Mouse (Mus musculus) limb, embryonic 10.5 days (tissue): ENCODE results near the gene Gpr107. TPM values are rescaled to one million over a fixed set of nuclear protein-coding genes. Genes with fewer than 3 reads are reported as not detected.
"Not testable (repeated sequence)": the region's sequence is repeated elsewhere in the genome, so short reads cannot be mapped to it uniquely, and the experiment has no call there.

ENCODE experiments used
- DNase-seq: peaks from one replicate; pipeline ENCODE4 v3.0.0-alpha.2; 2017; ENCODE audit warnings: low spot score
- H3K27ac ChIP-seq: fragments of 300-500 bp; sonication (generic); 2 replicates; pipeline ENCODE4 v1.5.1; 2016; ENCODE audit warnings: mild to moderate bottlenecking
- H3K27me3 ChIP-seq: fragments of 300-500 bp; sonication (generic); 2 replicates; pipeline ENCODE4 v1.6.1; 2016; ENCODE audit warnings: low read depth, mild to moderate bottlenecking; ENCODE audit not compliant: poor library complexity, severe bottlenecking
- H3K36me3 ChIP-seq: fragments of 300-500 bp; sonication (generic); 2 replicates; pipeline ENCODE4 v1.6.1; 2016; ENCODE audit warnings: mild to moderate bottlenecking, moderate library complexity
- H3K4me1 ChIP-seq: fragments of 300-500 bp; sonication (generic); 2 replicates; pipeline ENCODE4 v1.6.1; 2016
- H3K4me3 ChIP-seq: fragments of 300-500 bp; sonication (generic); 2 replicates; pipeline ENCODE4 v1.5.1; 2016; ENCODE audit warnings: mild to moderate bottlenecking, moderate library complexity
- H3K9me3 ChIP-seq: fragments of 300-500 bp; sonication (generic); replicated peaks from 2 replicates; pipeline ENCODE4 v1.6.1; 2016; ENCODE audit warnings: mild to moderate bottlenecking
- WGBS: fragments of 180-500 bp; shearing (Covaris S2); methylation state at CpG from one replicate; pipeline ENCODE4 v1.1.7; 2016; 5-methylcytosine and 5-hydroxymethylcytosine counted together
- polyA plus RNA-seq: library from polyadenylated mRNA; unstranded; fragments of >200 nt; fragmentation: Nextera tagmentation; extraction: Ambion mirVana; gene quantifications from 2 replicates; pipeline ENCODE4 v1.2.1, GENCODE M21; 2016

Gpr107 gene
- polyA plus RNA-seq, 1 experiment from 2014 or later: 38.0 TPM

DNA sequence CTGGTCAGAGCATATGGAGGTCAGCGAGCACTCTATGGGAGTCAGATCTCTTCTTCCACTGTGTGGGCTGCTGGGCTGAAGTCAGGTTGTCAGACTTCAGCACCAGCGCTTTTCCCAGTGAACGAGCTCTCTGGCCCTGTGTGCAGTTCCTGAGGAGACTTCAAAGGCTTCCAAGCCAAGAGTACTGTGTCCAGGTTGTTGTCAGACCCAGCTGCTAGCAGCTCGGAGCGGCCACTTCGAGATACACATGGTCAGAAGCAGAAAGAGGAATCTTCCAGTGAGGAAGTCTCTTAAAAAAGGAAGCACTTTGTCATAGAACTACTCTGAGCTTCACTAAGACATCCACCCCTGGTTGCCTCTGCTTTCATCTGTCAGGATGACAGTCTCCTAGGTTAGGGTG, 18.0 kb downstream of the Gpr107 start:
- 92% methylated on average over 6 of the region's 6 CpGs for WGBS
- Histone ChIP-seq H3K4me3 (no peak overlapping the region), H3K9me3 (no peaks in the 10 kb centered on the region), H3K27ac (no peak overlapping the region), H3K36me3 (peaks cover 88% of the 10 kb centered on the region), H3K4me1 (peaks cover 5% of the 10 kb centered on the region), H3K27me3 (no peaks in the 10 kb centered on the region)
- no peak for DNase-seq

GRCm38 (mm10) chr2:31172001-31172400, 19.9 kb downstream of the Gpr107 start:
- H3K4me3 ChIP-seq: no peak overlapping the region
- WGBS: 87% methylated on average over 5 of the region's 5 CpGs
- H3K4me1 ChIP-seq: no peaks in the 10 kb centered on the region
- no peak overlapping the region for H3K27ac ChIP-seq
- H3K27me3 ChIP-seq: no peaks in the 10 kb centered on the region
- no peaks in the 10 kb centered on the region for H3K9me3 ChIP-seq
- DNase-seq: no peak
- H3K36me3 ChIP-seq: peaks cover 100% of the 10 kb centered on the region

- H3K27ac ChIP-seq: no peak overlapping the region
- H3K4me3 ChIP-seq: no peak overlapping the region
- no peaks in the 10 kb centered on the region for H3K27me3 ChIP-seq
- 92% methylated on average over 5 of the region's 5 CpGs for WGBS
- DNase-seq: no peak
- peaks cover 100% of the 10 kb centered on the region for H3K36me3 ChIP-seq
- no peaks in the 10 kb centered on the region for H3K9me3 ChIP-seq
- no peaks in the 10 kb centered on the region for H3K4me1 ChIP-seq
These were observed 20.4 kb downstream of the Gpr107 start for GRCm38 (mm10) chr2:31172536-31172935.

DNA sequence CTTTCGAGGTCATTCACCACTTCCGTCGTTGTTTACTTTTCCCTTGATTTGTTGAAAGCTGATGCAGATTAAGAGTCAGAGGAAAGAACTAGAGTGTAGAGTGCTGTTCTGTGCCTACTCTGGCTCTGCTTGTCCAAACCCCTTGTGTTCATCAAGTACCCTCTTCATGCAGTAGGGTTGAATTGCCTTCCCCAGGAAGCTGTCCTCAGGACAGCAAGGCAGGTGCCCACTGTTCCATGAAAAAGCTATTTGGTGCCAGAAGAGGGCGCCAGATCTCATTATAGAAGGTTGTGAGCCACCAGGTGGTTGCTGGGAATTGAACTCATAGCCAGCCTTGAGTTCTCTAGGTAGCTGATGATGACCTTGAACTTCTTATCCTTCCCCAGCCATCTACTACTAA, 21.2 kb downstream of the Gpr107 start:
- Histone ChIP-seq H3K4me1 (no peaks in the 10 kb centered on the region), H3K27ac (no peak overlapping the region), H3K4me3 (no peak overlapping the region), H3K9me3 (no peaks in the 10 kb centered on the region), H3K27me3 (no peaks in the 10 kb centered on the region), H3K36me3 (peaks cover 100% of the 10 kb centered on the region)
- no peak for DNase-seq
- WGBS: 84% methylated on average over 4 of the region's 4 CpGs

DNA sequence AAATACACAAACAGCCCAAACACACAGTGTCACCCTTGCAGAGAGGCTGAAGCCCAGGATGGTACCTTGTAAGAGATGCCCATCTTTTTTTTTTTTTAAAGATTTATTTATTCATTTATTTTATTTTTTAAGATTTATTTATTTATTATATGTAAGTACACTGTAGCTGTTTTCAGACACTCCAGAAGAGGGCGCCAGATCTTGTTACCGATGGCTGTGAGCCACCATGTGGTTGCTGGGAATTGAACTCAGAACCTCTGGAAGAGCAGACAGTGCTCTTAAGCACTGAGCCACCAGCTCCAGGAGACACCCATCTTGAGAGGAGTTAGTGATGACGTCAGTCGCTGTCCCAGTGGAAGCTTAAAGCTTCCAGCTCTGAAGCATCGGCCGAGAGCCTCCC, 26.5 kb downstream of the Gpr107 start:
- H3K4me3 ChIP-seq, DNase-seq, H3K9me3 ChIP-seq, H3K27me3 ChIP-seq, H3K4me1 ChIP-seq, H3K27ac ChIP-seq: not testable (repeated sequence)
- peaks cover 90% of the 10 kb centered on the region for H3K36me3 ChIP-seq
- WGBS: 86% methylated on average over 6 of the region's 6 CpGs

DNA sequence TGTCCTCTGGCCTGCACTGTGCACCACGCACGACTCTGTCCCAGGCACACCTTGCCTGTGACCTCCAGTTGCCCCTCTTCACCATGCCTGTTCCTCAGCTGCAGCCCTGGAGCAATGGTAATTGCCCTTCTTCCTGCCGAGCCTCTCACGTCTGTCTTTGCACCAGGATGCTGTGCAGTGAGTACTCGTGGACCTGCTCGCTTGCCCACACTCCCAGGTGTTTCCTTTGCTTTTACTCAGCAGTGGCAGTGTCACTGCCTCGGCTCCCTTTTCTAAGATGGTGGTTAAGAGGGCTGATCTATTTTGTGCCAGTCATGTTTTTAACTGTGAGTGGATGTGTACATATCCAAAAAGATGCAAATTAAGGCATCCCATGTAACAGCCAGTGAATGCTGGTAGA, 27.4 kb downstream of the Gpr107 start:
- 76% methylated on average over 7 of the region's 7 CpGs for WGBS
- DNase-seq: no peak

DNA sequence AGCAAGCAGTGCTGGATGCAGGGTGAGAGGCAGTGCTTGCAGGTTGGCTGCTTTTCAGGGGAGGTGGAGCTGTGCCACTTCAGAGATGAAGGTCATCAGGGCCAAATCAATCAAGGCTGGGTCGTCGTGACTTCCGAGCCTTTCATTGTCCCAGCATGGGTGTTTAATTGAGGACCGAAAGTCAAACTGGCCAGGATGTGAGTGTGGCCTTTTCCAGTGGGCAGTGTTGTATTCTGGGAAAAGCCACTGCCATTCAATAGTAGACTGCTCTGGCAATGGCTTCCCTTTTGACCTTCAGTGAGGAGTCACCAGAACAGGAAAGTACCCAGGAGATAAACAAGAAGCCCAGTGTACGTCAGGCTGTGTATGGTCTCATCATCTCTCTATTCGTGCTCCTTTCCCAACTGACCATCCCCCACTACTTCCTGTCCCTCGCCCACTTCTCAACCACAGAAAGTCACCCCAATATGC, 28.0 kb downstream of the Gpr107 start:
- H3K27ac ChIP-seq: no peak overlapping the region
- 68% methylated on average over 7 of the region's 7 CpGs for WGBS
- H3K27me3 ChIP-seq: no peaks in the 10 kb centered on the region
- no peaks in the 10 kb centered on the region for H3K9me3 ChIP-seq
- DNase-seq: no peak
- no peaks in the 10 kb centered on the region for H3K4me1 ChIP-seq
- H3K36me3 ChIP-seq: peaks cover 90% of the 10 kb centered on the region
- no peak overlapping the region for H3K4me3 ChIP-seq

More for the DNA sequence above, 27.4 kb downstream of the Gpr107 start:
- Histone ChIP-seq H3K27me3 (no peaks in the 10 kb centered on the region), H3K9me3 (no peaks in the 10 kb centered on the region), H3K4me1 (no peaks in the 10 kb centered on the region), H3K4me3 (no peak overlapping the region), H3K36me3 (peaks cover 90% of the 10 kb centered on the region), H3K27ac (no peak overlapping the region)

GRCm38 (mm10) chr2:31182786-31183330, 30.7 kb downstream of the Gpr107 start:
- Histone ChIP-seq H3K27ac (no peak overlapping the region), H3K9me3 (no peaks in the 10 kb centered on the region), H3K36me3 (peaks cover 88% of the 10 kb centered on the region), H3K4me3 (no peak overlapping the region), H3K27me3 (no peaks in the 10 kb centered on the region), H3K4me1 (no peaks in the 10 kb centered on the region)
- DNase-seq: no peak
- 93% methylated on average over 6 of the region's 6 CpGs for WGBS

DNA sequence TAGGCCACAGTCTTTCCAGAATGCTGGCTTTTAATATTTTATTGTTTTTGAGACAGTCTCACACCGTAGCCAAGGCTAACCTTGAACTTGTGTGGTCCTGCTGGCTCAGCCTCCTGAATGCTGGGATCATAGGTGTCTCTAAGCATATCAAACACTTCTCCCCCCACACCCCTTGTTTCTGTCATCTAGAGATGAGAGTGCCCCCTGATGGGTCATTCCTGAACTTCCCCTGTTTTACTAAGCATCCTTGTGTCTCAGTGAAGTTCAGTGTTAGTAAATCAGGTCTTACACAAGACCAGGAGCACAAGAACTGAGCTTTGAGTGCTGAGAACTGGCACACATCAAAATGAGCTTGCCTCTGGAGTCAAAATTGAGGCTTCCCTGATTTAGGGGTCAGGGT, 31.7 kb downstream of the Gpr107 start:
- Histone ChIP-seq H3K9me3 (no peaks in the 10 kb centered on the region), H3K4me1 (no peaks in the 10 kb centered on the region), H3K27me3 (no peaks in the 10 kb centered on the region), H3K4me3 (no peak overlapping the region), H3K27ac (no peak overlapping the region), H3K36me3 (peaks cover 88% of the 10 kb centered on the region)
- 100% methylated on average over 1 of the region's 1 CpGs for WGBS
- no peak for DNase-seq

DNA sequence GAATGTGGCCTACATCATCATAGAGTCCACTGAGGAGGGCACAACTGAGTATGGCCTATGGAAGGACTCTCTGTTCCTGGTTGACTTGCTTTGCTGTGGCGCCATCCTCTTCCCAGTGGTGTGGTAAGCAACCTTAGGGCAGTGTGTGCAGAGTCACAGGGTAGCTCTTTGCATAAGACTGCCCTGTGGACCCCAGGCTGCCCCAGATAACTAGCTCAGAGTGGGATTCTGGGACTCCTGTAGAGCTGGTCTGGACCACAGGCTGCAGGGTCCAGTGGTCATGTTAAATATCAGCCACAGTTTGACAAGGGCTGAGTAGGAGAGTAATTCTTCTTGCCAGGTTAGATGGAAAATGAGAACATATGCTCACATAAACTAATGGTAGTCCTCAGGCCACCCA, 36.6 kb downstream of the Gpr107 start:
- Histone ChIP-seq H3K27ac (no peak overlapping the region), H3K9me3 (no peaks in the 10 kb centered on the region), H3K27me3 (no peaks in the 10 kb centered on the region), H3K36me3 (peaks cover 91% of the 10 kb centered on the region), H3K4me1 (no peaks in the 10 kb centered on the region), H3K4me3 (no peak overlapping the region)
- no peak for DNase-seq
- 95% methylated on average over 1 of the region's 1 CpGs for WGBS

DNA sequence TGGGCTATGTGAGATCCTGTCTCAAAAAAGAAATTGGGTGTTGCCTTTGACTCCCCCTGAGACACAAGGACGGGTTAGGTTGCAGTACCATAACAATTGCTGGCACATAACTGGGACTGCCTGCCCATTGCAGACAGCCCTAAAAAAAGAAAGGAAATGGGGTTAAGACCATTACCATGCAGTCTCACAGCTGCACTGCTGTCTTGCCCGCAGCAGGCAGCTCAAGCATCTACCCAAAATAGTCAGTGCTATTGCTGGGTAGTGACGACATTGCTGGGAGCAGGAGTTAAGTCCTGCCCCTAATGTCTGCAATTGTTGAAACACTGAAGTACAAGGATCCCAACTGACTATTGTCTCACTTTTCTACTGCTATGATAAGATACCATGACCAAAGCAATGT, 37.5 kb downstream of the Gpr107 start:
- Histone ChIP-seq H3K9me3 (no peaks in the 10 kb centered on the region), H3K27me3 (no peaks in the 10 kb centered on the region), H3K27ac (no peak overlapping the region), H3K4me1 (no peaks in the 10 kb centered on the region), H3K4me3 (no peak overlapping the region), H3K36me3 (peaks cover 87% of the 10 kb centered on the region)
- DNase-seq: no peak
- 92% methylated on average over 3 of the region's 3 CpGs for WGBS

DNA sequence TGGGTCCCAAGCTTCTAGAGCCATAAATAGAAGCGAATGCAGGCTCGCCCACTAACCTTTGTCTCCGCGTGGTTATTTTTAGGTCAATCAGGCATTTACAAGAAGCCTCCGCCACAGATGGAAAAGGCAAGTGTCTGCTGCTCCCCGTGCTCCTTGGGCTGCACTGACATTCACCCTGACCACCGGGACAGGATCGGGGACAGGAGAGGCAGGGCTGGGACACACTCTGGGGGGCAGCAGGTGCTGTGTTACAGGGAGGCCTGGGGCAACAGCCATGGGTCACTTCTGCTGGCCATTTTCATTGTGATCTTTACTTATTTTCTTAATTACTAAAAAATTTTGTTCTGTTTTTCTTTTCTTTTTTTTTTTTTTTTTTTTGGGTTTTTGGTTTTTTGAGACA, 39.6 kb downstream of the Gpr107 start:
- peaks cover 86% of the 10 kb centered on the region for H3K36me3 ChIP-seq
- WGBS: 93% methylated on average over 8 of the region's 8 CpGs
- H3K4me3 ChIP-seq: no peak overlapping the region
- H3K27ac ChIP-seq: no peak overlapping the region
- no peaks in the 10 kb centered on the region for H3K27me3 ChIP-seq
- H3K9me3 ChIP-seq: no peaks in the 10 kb centered on the region
- DNase-seq: no peak
- no peaks in the 10 kb centered on the region for H3K4me1 ChIP-seq

- whole genome bisulfite sequencing: 74% methylated on average over 7 of the region's 7 CpGs
- peak; percentile 41 for DNase-seq
- Histone ChIP-seq H3K27me3 (no peaks in the 10 kb centered on the region), H3K4me1 (no peaks in the 10 kb centered on the region), H3K36me3 (peaks cover 85% of the 10 kb centered on the region), H3K9me3 (no peaks in the 10 kb centered on the region), H3K27ac (no peak overlapping the region), H3K4me3 (no peak overlapping the region)
These were observed 42.4 kb downstream of the Gpr107 start for GRCm38 (mm10) chr2:31194356-31195021.

- Histone ChIP-seq H3K36me3 (peaks cover 58% of the 10 kb centered on the region), H3K27me3 (no peaks in the 10 kb centered on the region), H3K27ac (no peak overlapping the region), H3K4me3 (no peak overlapping the region), H3K4me1 (peaks cover 19% of the 10 kb centered on the region), H3K9me3 (no peaks in the 10 kb centered on the region)
- DNase-seq: no peak
- WGBS: 95% methylated on average over 4 of the region's 4 CpGs
These were observed 46.5 kb downstream of the Gpr107 start for GRCm38 (mm10) chr2:31198621-31199020.
